Mouse (Mus musculus): ENCODE data around the gene Cracr2b.

- TF ChIP-seq CTCF (IDR thresholded peaks at IDR 0.05; ENCODE audit: low read depth) (no peak), EP300 (IDR thresholded peaks at IDR 0.05; ENCODE audit: low read depth) (no peak)
Observed at GRCm38 (mm10) chr7:141472763-141473162, 11.9 kb downstream of the Cracr2b start.
